Mouse (Mus musculus) thymus, adult 2 months (tissue): ENCODE results near the gene Zc3hc1. TPM values are rescaled to one million over a fixed set of nuclear protein-coding genes. Genes with fewer than 3 reads are reported as not detected.

Experiments
- DNase-seq: peaks from one replicate; pipeline ENCODE4 v3.0.0; 2021
- H3K27ac ChIP-seq: fragments of 200-500 bp; 2 replicates; pipeline ENCODE4 v1.5.1; 2012; ENCODE audit warnings: low read length, control low read depth; ENCODE audit not compliant: control insufficient read depth, insufficient read depth
- H3K27me3 ChIP-seq: fragments of 200-500 bp; 2 replicates; pipeline ENCODE4 v1.6.1; 2012; ENCODE audit warnings: mild to moderate bottlenecking, low read length, moderate library complexity, mixed read lengths; ENCODE audit not compliant: control insufficient read depth, insufficient read depth
- H3K36me3 ChIP-seq: fragments of 200-500 bp; 2 replicates; pipeline ENCODE4 v1.6.1; 2012; ENCODE audit warnings: mild to moderate bottlenecking, low read length, moderate library complexity; ENCODE audit not compliant: control insufficient read depth, insufficient read depth
- H3K4me1 ChIP-seq: fragments of 200-500 bp; replicated peaks from 2 replicates; pipeline ENCODE4 v1.6.1; 2012; ENCODE audit warnings: low read length; ENCODE audit not compliant: control insufficient read depth, insufficient read depth
- H3K4me3 ChIP-seq: fragments of 200-500 bp; 2 replicates; pipeline ENCODE4 v1.5.1; 2012; ENCODE audit warnings: mild to moderate bottlenecking, low read length, control low read depth, moderate library complexity; ENCODE audit not compliant: control insufficient read depth, insufficient read depth
- CTCF ChIP-seq: fragments of 200-500 bp; IDR thresholded peaks from 2 replicates; pipeline ENCODE4 v1.5.1; 2012; ENCODE audit warnings: mild to moderate bottlenecking, control low read depth, low read length, moderate library complexity, borderline replicate concordance; ENCODE audit not compliant: control insufficient read depth, poor library complexity, insufficient read depth; ENCODE audit errors: extremely low read depth
- POLR2A ChIP-seq: fragments of 200-500 bp; IDR thresholded peaks from 2 replicates; pipeline ENCODE4 v1.6.1; 2012; ENCODE audit warnings: mild to moderate bottlenecking, low read length, control low read depth, moderate library complexity; ENCODE audit not compliant: control insufficient read depth, poor library complexity, insufficient read depth; ENCODE audit errors: extremely low read depth
- WGBS: fragments of 180-500 bp; shearing (Covaris S2); methylation state at CpG from one replicate; pipeline ENCODE4 v1.1.7; 2018; 5-methylcytosine and 5-hydroxymethylcytosine counted together
- polyA plus RNA-seq: library from polyadenylated mRNA; depleted of rRNA; stranded (reverse); fragments of >200 nt; gene quantifications from 2 replicates; pipeline ENCODE4 v1.2.3, GENCODE M21; 2012

The Zc3hc1 gene
- polyA plus RNA-seq, 1 experiment: 27.3 TPM

GRCm38 (mm10) chr6:30356680-30357079, 34.1 kb downstream of the Zc3hc1 start:
- Histone ChIP-seq H3K36me3 (no peaks in the 10 kb centered on the region), H3K27ac (no peak overlapping the region), H3K4me3 (no peak overlapping the region), H3K27me3 (no peaks in the 10 kb centered on the region), H3K4me1 (peaks cover 36% of the 10 kb centered on the region)
- TF ChIP-seq CTCF (no peak), POLR2A (no peak)
- no peak for DNase-seq
- WGBS: 93% methylated on average over 12 of the region's 12 CpGs

GRCm38 (mm10) chr6:30356161-30356560, 34.7 kb downstream of the Zc3hc1 start:
- no peaks in the 10 kb centered on the region for H3K36me3 ChIP-seq
- DNase-seq: no peak
- TF ChIP-seq POLR2A (no peak), CTCF (no peak)
- H3K27me3 ChIP-seq: no peaks in the 10 kb centered on the region
- H3K4me1 ChIP-seq: peaks cover 41% of the 10 kb centered on the region
- 81% methylated on average over 5 of the region's 5 CpGs for WGBS
- H3K4me3 ChIP-seq: no peak overlapping the region
- H3K27ac ChIP-seq: no peak overlapping the region

- 85% methylated on average over 8 of the region's 8 CpGs for WGBS
- no peak for DNase-seq
- Histone ChIP-seq H3K4me3 (no peak overlapping the region), H3K27me3 (no peaks in the 10 kb centered on the region), H3K4me1 (peaks cover 45% of the 10 kb centered on the region), H3K27ac (no peak overlapping the region), H3K36me3 (no peaks in the 10 kb centered on the region)
- TF ChIP-seq POLR2A (no peak), CTCF (no peak)
These were observed 35.1 kb downstream of the Zc3hc1 start for GRCm38 (mm10) chr6:30355701-30356100.

- TF ChIP-seq POLR2A (no peak), CTCF (no peak)
- peaks cover 46% of the 10 kb centered on the region for H3K4me1 ChIP-seq
- 20% methylated on average over 5 of the region's 5 CpGs for WGBS
- H3K4me3 ChIP-seq: no peak overlapping the region
- no peaks in the 10 kb centered on the region for H3K27me3 ChIP-seq
- no peaks in the 10 kb centered on the region for H3K36me3 ChIP-seq
- DNase-seq: no peak
- no peak overlapping the region for H3K27ac ChIP-seq
These were observed 36.1 kb downstream of the Zc3hc1 start for GRCm38 (mm10) chr6:30354760-30355159.

GRCm38 (mm10) chr6:30353661-30354060, 37.2 kb downstream of the Zc3hc1 start:
- Histone ChIP-seq H3K4me3 (no peak overlapping the region), H3K27ac (no peak overlapping the region), H3K27me3 (no peaks in the 10 kb centered on the region), H3K4me1 (peaks cover 46% of the 10 kb centered on the region), H3K36me3 (no peaks in the 10 kb centered on the region)
- whole genome bisulfite sequencing: 96% methylated on average over 8 of the region's 8 CpGs
- no peak for DNase-seq
- no peak for TF ChIP-seq POLR2A
- TF ChIP-seq CTCF: no peak

- H3K4me1 ChIP-seq: peaks cover 46% of the 10 kb centered on the region
- peak overlapping the region; percentile 11; the same call in 1 of the 2 replicates for H3K27ac ChIP-seq
- no peak overlapping the region for H3K4me3 ChIP-seq
- H3K27me3 ChIP-seq: no peaks in the 10 kb centered on the region
- H3K36me3 ChIP-seq: no peaks in the 10 kb centered on the region
- TF ChIP-seq POLR2A (no peak), CTCF (no peak)
- 47% methylated on average over 8 of the region's 8 CpGs for WGBS
- no peak for DNase-seq
These were observed 38.1 kb downstream of the Zc3hc1 start for GRCm38 (mm10) chr6:30352762-30353161.

GRCm38 (mm10) chr6:30351290-30351689, 39.5 kb downstream of the Zc3hc1 start:
- H3K4me1 ChIP-seq: peaks cover 48% of the 10 kb centered on the region
- H3K27ac ChIP-seq: peak overlapping the region; percentile 40
- H3K4me3 ChIP-seq: no peak overlapping the region
- no peaks in the 10 kb centered on the region for H3K27me3 ChIP-seq
- no peak for TF ChIP-seq CTCF
- TF ChIP-seq POLR2A: no peak
- H3K36me3 ChIP-seq: no peaks in the 10 kb centered on the region
- WGBS: 10% methylated on average over 9 of the region's 9 CpGs
- peak; percentile 78 for DNase-seq
